Mouse (Mus musculus) liver, postnatal 0 days (tissue): ENCODE results near the gene Slco3a1. TPM values are rescaled to one million over a fixed set of nuclear protein-coding genes. Genes with fewer than 3 reads are reported as not detected.

Experiments
- ATAC-seq: fragments of 200-750 bp; cut with Nextera tagmentation; 2 replicates; pipeline ENCODE4 v1.8.0; 2017; ENCODE audit warnings: mild to moderate bottlenecking, moderate library complexity
- DNase-seq: peaks from one replicate; pipeline ENCODE4 v3.0.0-alpha.2; 2016
- H3K27ac ChIP-seq: fragments of 300-500 bp; sonication (generic); 2 replicates; pipeline ENCODE4 v1.5.1; 2014; ENCODE audit warnings: antibody characterized with exemption, moderate library complexity, mild to moderate bottlenecking, low read depth
- H3K27me3 ChIP-seq: fragments of 300-500 bp; sonication (generic); 2 replicates; pipeline ENCODE4 v1.6.1; 2014; ENCODE audit warnings: low read length, control low read depth, mixed read lengths; ENCODE audit not compliant: insufficient read depth
- H3K36me3 ChIP-seq: fragments of 300-500 bp; sonication (generic); replicated peaks from 2 replicates; pipeline ENCODE4 v1.6.1; 2014; ENCODE audit warnings: mild to moderate bottlenecking, control low read depth, low read length, moderate library complexity, mixed read lengths; ENCODE audit not compliant: insufficient read depth
- H3K4me1 ChIP-seq: fragments of 300-500 bp; sonication (generic); 2 replicates; pipeline ENCODE4 v1.6.1; 2014; ENCODE audit warnings: antibody characterized with exemption, mild to moderate bottlenecking, control low read depth; ENCODE audit not compliant: insufficient read depth
- H3K4me2 ChIP-seq: fragments of 300-500 bp; sonication (generic); 2 replicates; pipeline ENCODE4 v1.6.1; 2014; ENCODE audit warnings: low read depth, mild to moderate bottlenecking, low read length, moderate library complexity, mixed read lengths
- H3K4me3 ChIP-seq: fragments of 300-500 bp; sonication (generic); 2 replicates; pipeline ENCODE4 v1.5.1; 2014; ENCODE audit warnings: low read depth, low read length
- H3K9ac ChIP-seq: fragments of 300-500 bp; sonication (generic); replicated peaks from 2 replicates; pipeline ENCODE4 v1.6.1; 2014; ENCODE audit warnings: mild to moderate bottlenecking, moderate library complexity
- H3K9me3 ChIP-seq: fragments of 300-500 bp; sonication (generic); 2 replicates; pipeline ENCODE4 v1.6.1; 2016; ENCODE audit warnings: mild to moderate bottlenecking, control low read depth, low read length, mixed read lengths
- CTCF ChIP-seq: sonication (generic); IDR thresholded peaks from 2 replicates; pipeline ENCODE4 v1.5.1; 2016; ENCODE audit warnings: antibody characterized with exemption, low read depth
- EP300 ChIP-seq: IDR thresholded peaks from 2 replicates; pipeline ENCODE4 v1.6.1; 2016; ENCODE audit warnings: antibody characterized with exemption, low read depth, mild to moderate bottlenecking
- WGBS: fragments of 180-500 bp; shearing (Covaris S2); extraction: QIAGEN DNeasy Blood & Tissue Kit; methylation state at CpG from one replicate; pipeline ENCODE4 v1.1.7; 2014; ENCODE audit not compliant: insufficient replicate concordance; 5-methylcytosine and 5-hydroxymethylcytosine counted together
- polyA plus RNA-seq: library from polyadenylated mRNA; unstranded; fragments of >200 nt; fragmentation: Nextera tagmentation; extraction: Ambion mirVana; gene quantifications from 2 replicates; pipeline ENCODE4 v1.2.1, GENCODE M21; 2015

The Slco3a1 gene
- polyA plus RNA-seq, 1 experiment from 2014 or later: 1.2 TPM

DNA sequence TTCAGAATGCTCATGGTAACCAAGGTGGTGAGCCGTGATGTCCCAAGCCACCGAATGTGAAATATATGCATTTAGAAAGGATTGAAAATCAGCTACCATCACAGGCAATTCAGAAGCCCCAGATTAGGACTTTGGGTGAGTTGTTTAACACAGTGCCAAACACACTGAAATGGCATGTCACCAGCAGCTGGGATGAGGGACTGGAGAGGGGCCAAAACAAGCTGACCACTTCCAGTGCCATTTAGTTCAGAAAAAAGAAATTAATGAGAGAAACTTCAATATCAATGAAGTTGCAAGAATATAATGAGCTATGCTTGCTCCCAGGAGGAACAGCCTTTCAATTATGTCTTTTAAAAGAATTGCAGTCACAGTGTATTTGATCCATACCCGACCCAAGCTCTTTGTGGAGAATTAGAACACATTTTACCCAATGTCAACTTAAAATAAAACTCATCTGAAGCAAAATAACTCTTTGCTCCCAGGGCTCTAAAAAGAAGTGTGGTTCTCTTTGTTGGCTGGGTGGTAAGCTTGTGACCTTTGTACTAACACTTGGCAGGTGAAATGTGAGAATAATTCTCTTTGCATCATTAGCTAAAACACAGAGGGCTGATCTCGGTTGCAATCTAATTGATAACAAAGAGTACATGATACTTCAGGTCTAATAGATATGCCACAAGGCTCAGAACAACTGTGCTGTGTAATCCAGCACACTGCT is 56.2 kb downstream of the Slco3a1 start:
- TF ChIP-seq CTCF: no peak
- no peak for TF ChIP-seq EP300
- no peaks in the 10 kb centered on the region for H3K36me3 ChIP-seq
- no peaks in the 10 kb centered on the region for H3K27me3 ChIP-seq
- no peak for ATAC-seq
- 73% methylated on average over 4 of the region's 4 CpGs for WGBS
- no peak for DNase-seq
- no peak overlapping the region for H3K9ac ChIP-seq
- 0 out of 2 replicates have a peak, but pooled peaks cover 2% of the 10 kb centered on the region for H3K4me1 ChIP-seq
- H3K27ac ChIP-seq: no peak overlapping the region
- H3K4me2 ChIP-seq: no peak overlapping the region
- no peak overlapping the region for H3K4me3 ChIP-seq
- H3K9me3 ChIP-seq: no peaks in the 10 kb centered on the region

DNA sequence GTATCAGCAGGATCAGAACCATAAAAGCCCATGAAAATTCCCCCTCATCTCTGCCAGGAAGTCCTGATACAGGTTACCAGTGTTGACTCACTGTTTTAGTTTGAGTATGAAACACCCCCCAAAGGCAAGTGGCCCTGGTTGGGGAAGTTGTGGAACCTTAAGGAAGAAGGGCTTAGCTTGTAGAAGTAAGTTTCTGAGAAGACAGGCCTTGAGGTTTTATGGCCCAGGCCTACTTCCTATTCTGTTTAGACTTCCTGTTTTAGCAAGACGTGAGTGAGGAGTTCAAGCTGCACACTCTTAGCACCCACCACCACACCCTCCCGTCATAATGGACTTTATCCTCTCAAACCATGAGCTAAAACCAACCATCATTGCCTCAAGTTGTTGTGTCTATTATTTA is 57.4 kb downstream of the Slco3a1 start:
- Histone ChIP-seq H3K27ac (0 out of 2 replicates have a peak overlapping the region, but pooled peaks have one; percentile 22), H3K27me3 (no peaks in the 10 kb centered on the region), H3K4me3 (no peak overlapping the region), H3K9me3 (no peaks in the 10 kb centered on the region), H3K36me3 (no peaks in the 10 kb centered on the region), H3K4me1 (0 out of 2 replicates have a peak, but pooled peaks cover 2% of the 10 kb centered on the region), H3K9ac (no peak overlapping the region), H3K4me2 (no peak overlapping the region)
- TF ChIP-seq CTCF: no peak
- no peak for TF ChIP-seq EP300
- no peak for DNase-seq
- 30% methylated on average over 2 of the region's 2 CpGs for WGBS
- ATAC-seq: 0 out of 2 replicates have a peak, but pooled peaks have one; percentile 29

DNA sequence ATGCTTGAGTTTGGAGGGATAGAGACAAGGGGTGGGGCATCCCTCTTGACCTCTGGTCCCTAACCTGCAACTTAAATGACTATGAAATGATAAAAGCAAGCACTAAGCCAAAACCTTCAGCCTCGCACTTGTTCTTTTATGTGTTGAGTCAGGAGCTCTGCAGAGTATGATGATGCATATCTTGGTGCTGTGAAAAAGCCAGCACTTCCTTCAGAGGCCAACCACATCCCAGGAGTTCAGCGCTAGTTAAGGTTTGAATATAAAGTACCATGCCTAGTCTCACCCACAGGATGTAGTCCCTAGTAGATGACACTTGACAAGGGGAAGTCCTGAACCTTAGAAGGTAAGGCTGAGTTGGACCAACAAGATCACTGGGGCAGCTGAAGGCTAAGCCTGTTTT is 59.1 kb downstream of the Slco3a1 start:
- TF ChIP-seq CTCF: no peak
- no peak for TF ChIP-seq EP300
- 47% methylated on average over 2 of the region's 2 CpGs for WGBS
- Histone ChIP-seq H3K4me2 (no peak overlapping the region), H3K4me3 (no peak overlapping the region), H3K27ac (no peak overlapping the region), H3K27me3 (no peaks in the 10 kb centered on the region), H3K4me1 (0 out of 2 replicates have a peak, but pooled peaks cover 2% of the 10 kb centered on the region), H3K36me3 (no peaks in the 10 kb centered on the region), H3K9ac (no peak overlapping the region), H3K9me3 (no peaks in the 10 kb centered on the region)
- no peak for ATAC-seq
- DNase-seq: no peak

DNA sequence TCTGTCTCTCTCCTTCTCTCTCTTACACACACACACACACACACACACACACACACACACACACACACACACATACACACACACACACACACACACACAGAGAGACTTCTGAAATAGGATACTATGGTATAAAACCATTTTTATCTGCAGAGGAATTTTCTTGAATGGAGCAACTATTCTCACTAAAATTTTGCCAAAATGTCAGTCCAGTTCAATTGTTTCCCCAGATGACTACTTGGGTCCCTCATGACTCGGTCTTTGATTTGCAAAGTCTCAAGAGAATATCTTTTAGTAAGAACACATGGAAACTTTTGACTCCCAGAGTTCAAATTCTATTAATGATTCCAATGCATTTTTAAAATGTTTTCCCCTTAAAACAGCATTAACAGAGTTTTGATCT is 60.8 kb downstream of the Slco3a1 start:
- WGBS: 61% methylated on average over 1 of the region's 1 CpGs
- ATAC-seq (no peak), DNase-seq (no peak)
- no peaks in the 10 kb centered on the region for H3K27me3 ChIP-seq
- no peak overlapping the region for H3K4me3 ChIP-seq
- no peaks in the 10 kb centered on the region for H3K9me3 ChIP-seq
- no peaks in the 10 kb centered on the region for H3K36me3 ChIP-seq
- H3K27ac ChIP-seq: no peak overlapping the region
- H3K4me1 ChIP-seq: 0 out of 2 replicates have a peak, but pooled peaks cover 2% of the 10 kb centered on the region
- no peak overlapping the region for H3K9ac ChIP-seq
- no peak for TF ChIP-seq CTCF
- TF ChIP-seq EP300: no peak
- H3K4me2 ChIP-seq: no peak overlapping the region

DNA sequence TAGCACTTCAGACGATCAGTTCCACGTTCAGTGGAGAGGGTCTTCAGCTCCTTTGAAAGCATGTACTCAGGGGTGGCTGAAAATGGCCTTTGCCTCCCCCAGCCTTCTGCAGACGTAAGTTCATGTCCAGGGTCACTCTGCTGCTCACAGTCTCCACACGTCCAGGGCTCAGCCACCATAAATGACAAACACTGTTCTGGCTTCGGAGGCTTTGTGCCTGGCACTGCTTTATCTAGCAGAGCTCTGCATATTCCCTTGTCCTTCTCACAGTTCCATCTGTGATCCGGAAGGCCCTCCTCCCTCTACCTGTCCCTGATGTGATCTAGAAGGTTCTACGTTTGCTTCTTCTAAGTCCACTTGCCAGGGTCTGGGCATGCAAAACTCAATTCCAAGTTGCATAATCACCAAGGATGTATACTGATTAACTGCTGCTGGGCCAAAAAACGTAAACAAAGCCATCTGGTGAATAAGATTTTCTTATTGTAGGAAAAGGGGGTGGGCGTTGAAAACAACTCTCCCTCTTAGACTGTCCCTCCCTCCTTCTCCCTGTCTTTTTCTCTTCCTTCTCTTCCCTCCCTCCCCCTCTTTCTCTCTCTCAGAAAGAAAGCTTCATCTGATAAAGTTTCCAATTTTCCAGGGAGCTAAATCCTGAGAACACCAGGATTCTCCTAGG is 62.8 kb downstream of the Slco3a1 start:
- Histone ChIP-seq H3K9ac (no peak overlapping the region), H3K27ac (no peak overlapping the region), H3K9me3 (no peaks in the 10 kb centered on the region), H3K4me3 (no peak overlapping the region), H3K4me1 (no peaks in the 10 kb centered on the region), H3K4me2 (no peak overlapping the region), H3K27me3 (no peaks in the 10 kb centered on the region), H3K36me3 (no peaks in the 10 kb centered on the region)
- WGBS: 63% methylated on average over 9 of the region's 9 CpGs
- TF ChIP-seq EP300 (no peak), CTCF (no peak)
- DNase-seq (no peak), ATAC-seq (no peak)

DNA sequence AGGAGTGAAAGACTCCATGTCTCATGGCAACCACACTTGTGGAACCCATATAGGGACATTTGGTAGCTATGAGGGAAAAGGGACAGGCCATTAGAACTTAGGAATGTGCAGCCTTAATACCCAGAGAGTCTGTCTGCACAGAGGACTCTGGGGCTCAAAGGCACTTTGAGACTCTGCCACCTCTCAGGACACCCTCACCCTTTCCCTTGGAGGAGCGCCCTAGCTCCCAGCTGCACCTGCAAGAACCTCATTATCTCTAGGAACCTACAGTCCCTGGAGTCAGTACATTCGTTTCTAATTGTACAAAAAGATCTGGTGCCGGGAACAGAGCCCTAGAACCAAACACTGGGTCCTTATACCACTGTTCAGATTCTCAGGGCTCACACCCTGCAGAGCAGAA is 66.4 kb downstream of the Slco3a1 start:
- no peak for DNase-seq
- Histone ChIP-seq H3K9me3 (no peaks in the 10 kb centered on the region), H3K4me3 (no peak overlapping the region), H3K4me2 (no peak overlapping the region), H3K27ac (no peak overlapping the region), H3K4me1 (no peaks in the 10 kb centered on the region), H3K9ac (no peak overlapping the region), H3K36me3 (no peaks in the 10 kb centered on the region), H3K27me3 (no peaks in the 10 kb centered on the region)
- no peak for TF ChIP-seq EP300
- TF ChIP-seq CTCF: no peak
- WGBS: 64% methylated on average over 3 of the region's 3 CpGs
- no peak for ATAC-seq
